Mouse (Mus musculus): ENCODE measurements at regions not wholly inside any gene's neighbourhood (a gene's known extent, or its start where the extent isn't known, plus 50 kb on each side); places are given as distances from the start of the nearest gene placed in this dataset.

GRCm38 (mm10) chr19:56065730-56066129, 221.2 kb upstream of the Habp2 start:
- TF ChIP-seq TCF3 (IDR thresholded peaks at IDR 0.05; ENCODE audit: insufficient read length, low read depth) (no peak), POLR2A (IDR thresholded peaks at IDR 0.05; ENCODE audit: insufficient read length, low read depth) (no peak), E2F4 (IDR thresholded peaks at IDR 0.05; ENCODE audit: insufficient read depth) (no peak), CEBPB (IDR thresholded peaks at IDR 0.05; ENCODE audit: insufficient read depth, poor library complexity, severe bottlenecking) (no peak), MYOD1 (IDR thresholded peaks at IDR 0.05; ENCODE audit: control insufficient read depth in 1 of 3, insufficient read length in 2 of 3, low read depth in 2 of 3) (no peak), SRF (IDR thresholded peaks at IDR 0.05; ENCODE audit: control insufficient read depth, insufficient read length, low read depth) (no peak), MAX (IDR thresholded peaks at IDR 0.05; ENCODE audit: low read depth) (no peak), POLR2AphosphoS2 (IDR thresholded peaks at IDR 0.05; ENCODE audit: insufficient read length, low read depth) (no peak)

Data from myocyte (in vitro differentiated cells).